Mouse (Mus musculus) natural killer cell, adult 2 months (primary cell): ENCODE data around the gene Sap30l.

Experiments
- DNase-seq, 2 experiments: peaks; one replicate each; pipeline ENCODE4 v3.0.0; 2022; ENCODE audit warnings: low spot score in 2 of 2

Sap30l gene

DNA sequence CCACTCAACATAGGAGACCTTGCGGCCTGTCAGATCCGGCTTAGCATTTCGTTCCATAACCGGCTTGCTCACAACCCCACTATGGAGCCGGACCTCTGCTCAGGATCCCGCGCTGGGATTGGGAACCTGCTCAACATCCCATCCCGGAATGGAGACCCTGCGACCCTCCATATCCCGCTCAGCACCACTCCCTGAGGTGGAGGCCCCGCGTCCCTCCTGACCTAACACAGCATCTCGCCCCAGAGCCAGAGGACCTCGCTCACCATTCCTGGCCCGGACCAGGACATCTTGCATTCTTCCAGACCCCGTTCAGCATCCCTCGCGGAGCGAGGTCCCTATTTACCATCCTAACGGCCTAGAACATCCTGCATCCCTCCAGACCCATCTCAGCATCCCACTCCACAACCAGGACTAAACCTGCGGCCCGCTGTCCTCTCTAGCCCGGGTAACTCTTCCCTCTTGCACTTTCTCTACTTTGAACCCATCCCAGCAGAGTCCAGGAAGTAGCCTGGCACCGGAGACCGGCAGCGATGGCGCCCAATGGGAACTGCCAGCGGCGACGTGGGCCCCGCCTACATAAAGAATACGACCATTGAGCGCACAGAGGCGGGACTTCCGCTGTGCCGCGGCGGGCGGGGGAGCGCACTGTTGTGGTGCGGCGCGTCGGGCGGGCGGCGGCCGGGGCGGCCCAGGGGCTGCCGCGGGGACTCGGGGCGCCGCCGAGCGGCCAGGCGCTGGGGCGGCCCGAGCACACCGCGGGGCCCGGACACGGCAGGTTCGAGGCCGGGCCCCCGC lies at the start of gene Sap30l:
Gene Sap30l, plus strand, starts transcription at position 667 of the 795 bp plus-strand sequence.
- DNase-seq: peak; percentile 91 to 93

DNA sequence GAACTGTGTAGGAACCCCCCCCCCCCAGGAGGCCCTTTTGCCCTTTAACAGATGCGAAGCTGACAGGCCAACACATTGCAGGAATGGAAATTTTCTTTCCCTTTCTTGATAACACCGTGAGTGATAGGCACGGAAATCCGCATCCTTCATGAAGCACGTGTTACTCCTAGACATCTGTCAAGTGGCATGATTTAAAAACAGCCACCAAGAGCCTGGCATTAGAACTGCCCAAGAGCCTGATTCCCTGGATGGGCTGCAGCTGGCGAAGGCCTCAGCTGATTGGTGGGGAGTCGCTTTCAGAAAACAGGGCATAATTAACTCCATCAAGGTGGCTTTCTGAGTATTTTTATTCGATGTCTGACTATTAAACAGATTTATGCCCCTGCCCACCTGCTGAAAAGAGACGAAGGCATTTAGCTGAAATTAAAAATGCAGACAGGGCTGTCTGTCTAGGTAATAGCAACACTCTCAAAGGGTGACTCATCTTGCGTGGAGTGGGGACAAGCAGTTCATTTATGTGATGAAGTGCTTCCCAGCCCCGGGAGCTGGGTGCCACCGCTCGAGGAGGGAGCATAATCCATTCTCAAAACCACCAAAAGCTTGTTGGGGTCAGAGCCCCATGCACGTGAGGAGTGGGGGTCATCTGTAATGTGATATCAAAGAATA lies 47.8 kb upstream of the Sap30l start:
- no peak for DNase-seq

DNA sequence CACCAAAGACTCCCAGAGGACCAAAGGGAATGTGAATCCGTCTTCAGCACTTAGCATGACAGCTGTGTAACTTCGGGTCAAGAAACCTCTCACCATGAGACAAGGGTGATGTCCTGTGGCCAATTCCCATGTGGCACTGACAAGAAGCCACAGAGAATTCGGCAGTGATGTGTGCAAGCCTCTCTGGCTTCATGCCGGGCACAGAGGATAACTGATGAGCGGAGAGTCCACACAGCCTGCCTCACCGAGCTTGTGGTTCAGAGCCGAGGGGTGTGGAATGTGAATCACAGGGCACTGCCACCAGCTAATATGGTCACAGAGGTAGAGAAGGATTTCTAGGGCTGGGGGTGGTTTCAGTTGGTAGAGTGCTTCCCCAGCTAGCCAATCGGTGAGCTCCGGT lies 42.8 kb upstream of the Sap30l start:
- DNase-seq: no peak

GRCm38 (mm10) chr11:57760509-57761058 lies 40.9 kb upstream of the Sap30l start:
- DNase-seq: no peak

GRCm38 (mm10) chr11:57761347-57761746 lies 40.1 kb upstream of the Sap30l start:
- no peak for DNase-seq

DNA sequence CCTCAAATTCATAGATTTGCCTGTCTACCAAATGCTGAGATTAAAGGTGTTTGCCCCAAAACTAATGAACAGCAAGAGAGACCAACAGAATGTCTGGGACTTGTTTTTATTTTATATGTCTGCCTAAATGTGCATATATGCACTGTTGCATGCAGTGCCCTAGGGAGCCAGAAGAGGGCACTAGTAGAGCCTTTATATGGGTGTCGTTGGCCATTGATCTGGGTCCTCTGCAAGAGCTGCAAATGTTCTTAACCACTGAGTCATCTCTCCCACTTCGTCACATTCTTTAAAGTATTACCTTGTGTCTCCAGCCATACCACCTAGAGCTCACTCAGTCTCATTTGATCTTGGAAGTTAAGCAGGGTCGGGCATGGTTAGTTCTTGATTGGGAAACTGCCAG lies 37.3 kb upstream of the Sap30l start:
- DNase-seq: no peak

- DNase-seq: no peak
Measured at GRCm38 (mm10) chr11:57766617-57767016, 34.8 kb upstream of the Sap30l start.

GRCm38 (mm10) chr11:57767171-57767570 lies 34.3 kb upstream of the Sap30l start:
- no peak for DNase-seq

GRCm38 (mm10) chr11:57770776-57771175 lies 30.7 kb upstream of the Sap30l start:
- DNase-seq: no peak

DNA sequence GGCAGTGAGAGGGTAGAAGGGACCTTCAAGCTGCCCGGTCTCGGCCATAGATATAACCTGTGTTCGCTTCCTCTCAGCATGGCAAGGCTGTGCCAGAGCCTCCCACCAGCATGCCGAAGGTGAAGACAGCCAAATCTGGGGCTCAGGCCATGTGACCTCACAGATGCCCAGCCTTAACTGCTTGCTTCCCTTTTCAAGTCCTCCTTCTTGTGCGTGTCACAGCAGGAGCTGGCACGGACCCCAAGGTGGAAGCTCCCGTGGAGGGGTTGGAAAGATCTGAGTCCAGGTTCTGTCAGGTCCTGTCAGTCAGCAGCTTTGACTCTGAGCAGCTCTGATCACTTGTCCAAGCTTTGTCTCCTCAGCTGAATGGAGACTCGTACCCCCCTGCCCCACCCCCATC lies 29.8 kb upstream of the Sap30l start:
- DNase-seq: no peak

DNA sequence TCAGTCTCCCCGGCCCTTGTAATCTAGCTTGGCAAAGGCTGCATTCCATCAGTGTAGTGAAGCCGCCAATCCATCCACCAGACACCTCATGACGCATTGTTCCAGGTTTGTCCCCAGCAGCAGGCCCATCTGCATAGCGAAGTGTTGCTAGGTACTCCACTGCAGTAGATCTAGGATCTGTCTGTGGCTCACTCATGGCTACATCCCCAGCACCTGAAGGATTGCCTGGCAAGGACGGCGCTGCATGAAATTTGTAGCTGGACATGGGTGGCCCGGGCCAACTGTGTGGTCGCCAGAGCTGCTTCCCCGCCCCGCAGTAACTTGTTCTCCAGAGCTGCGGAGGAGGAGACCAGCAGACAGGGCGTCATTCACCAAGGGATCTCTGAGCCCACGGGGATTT lies 28.0 kb upstream of the Sap30l start:
- DNase-seq: no peak

DNA sequence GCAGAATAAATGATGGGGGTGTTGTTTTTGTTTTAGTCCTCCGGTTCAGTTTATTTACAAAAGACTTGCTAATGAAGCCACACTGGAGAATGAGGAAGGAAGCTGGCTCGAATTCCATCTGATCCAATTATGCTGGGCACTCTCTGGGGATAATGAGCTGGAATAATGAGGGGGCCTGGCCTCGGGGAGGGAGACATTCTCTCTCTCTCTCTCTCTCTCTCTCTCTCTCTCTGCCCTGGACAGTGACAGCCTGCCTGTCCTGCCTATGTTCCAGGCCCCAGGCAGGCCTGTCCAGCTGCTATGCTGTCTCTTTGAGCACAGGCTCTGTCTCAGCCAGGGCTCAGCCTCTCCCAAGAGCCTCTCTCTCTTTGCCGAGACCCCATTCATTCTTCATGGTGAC lies 27.5 kb upstream of the Sap30l start:
- no peak for DNase-seq

- no peak for DNase-seq
Measured at GRCm38 (mm10) chr11:57775868-57776267, 25.6 kb upstream of the Sap30l start.

DNA sequence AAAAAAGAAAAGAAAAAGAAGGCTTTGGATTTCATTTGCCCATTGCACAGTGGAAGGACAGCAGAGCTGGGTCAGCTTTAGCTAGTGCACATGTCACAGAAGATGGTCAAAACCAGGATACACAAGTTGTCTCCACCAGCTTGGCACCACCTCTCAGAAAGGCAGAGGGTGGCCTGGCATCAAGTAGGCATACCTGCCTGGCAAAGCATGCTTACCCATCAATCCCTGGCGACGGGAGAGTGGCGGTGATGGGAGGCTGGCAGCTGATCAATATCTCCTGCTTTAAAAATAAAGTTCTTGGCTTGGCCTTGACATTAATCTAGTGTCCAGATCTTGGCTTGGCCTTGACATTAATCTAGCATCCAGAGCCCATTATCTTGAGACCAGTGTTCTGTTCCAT lies 24.9 kb upstream of the Sap30l start:
- DNase-seq: no peak

GRCm38 (mm10) chr11:57778349-57778748 lies 23.1 kb upstream of the Sap30l start:
- peak; percentile 25 to 34 for DNase-seq

- DNase-seq: no peak
Measured at GRCm38 (mm10) chr11:57779824-57780223, 21.6 kb upstream of the Sap30l start.

DNA sequence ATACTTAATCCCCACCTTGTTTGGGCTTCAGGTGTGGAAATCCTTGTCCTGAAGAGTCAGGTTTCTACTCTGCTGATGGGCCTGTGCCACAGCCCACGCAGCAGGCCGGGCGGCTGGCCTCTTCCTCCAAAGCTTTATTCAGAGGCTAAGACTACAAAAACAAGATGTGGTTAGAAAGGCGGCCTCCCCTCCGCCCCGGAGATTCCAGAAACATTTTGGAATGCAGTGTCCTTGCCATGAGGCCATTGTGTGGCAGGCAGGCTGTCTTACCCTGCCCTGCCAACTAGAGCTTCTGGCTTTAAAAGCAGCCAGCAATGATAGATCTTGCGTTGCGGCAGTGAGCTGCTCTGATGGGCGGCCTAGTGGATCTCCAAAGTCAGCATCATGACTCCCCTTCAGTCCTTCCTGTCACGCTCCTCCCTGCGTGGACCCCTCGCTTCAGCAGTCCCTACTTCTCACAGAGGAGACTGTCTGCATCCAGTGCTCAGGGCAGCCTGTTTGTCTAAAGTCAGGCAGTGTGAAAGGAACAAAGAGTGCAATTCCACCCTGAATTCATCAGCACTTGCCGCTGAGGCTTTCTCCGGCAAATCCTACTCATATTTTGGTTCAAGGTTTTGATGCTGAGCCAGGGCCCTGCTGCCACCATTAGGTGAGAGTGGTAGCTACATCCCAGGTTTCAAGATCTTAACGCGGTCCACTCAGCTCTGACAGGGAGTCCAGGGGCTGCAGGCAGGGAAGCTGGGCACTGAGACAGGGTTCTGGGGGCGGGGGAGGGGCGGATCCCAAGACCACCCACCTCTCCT lies 14.6 kb upstream of the Sap30l start:
- DNase-seq: no peak

DNA sequence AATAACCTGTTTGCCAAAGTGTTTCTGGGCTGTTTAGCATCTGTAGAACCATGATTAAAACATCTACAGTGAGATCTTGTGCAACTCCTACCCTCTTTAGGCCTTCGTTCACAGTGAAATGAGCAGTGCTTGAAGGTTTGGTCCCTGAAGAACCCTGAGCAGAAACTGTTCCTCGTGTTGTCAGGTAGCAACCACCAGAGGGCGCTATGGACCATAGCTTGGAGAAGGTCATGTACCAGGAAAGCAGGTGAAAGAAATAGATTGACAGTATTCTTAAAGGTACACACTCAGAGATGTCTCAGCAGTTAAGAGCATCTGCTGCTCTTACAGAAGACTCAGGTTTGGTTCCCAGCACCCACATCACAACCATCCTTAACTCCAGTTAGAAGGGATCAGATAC lies 13.5 kb upstream of the Sap30l start:
- peak; percentile 49 to 74 for DNase-seq

DNA sequence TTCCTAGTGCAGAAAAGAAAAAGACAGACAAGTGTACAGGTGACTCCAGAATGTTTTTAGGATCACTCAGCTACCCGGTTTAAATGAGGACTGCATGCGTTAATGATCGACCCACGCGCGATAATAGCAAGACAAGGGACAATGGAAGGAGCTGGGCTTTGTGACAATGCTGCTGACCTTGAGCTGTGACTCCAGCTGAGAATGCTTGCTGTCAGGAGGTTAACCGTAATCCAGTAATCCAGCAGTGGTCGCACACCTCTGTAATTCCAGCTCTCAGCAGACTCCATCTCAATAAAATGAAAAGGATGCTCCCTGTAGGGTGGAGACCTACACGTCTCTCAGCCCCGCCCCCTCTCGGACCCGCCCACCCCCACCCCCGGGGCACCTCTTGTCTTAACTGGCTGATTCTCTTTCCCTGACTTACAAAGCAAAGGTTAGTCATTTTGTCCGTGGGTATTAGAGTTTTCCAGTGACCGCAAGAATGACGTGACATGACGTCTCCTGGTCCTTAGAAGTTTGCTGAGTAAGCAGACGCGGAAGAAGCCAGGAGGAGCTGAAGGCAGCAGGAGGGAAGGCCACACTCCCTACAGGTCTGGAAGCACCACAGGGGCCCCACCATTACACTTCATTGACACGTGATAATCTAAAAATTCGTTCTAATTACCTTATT lies 10.4 kb upstream of the Sap30l start:
- DNase-seq: no peak

DNA sequence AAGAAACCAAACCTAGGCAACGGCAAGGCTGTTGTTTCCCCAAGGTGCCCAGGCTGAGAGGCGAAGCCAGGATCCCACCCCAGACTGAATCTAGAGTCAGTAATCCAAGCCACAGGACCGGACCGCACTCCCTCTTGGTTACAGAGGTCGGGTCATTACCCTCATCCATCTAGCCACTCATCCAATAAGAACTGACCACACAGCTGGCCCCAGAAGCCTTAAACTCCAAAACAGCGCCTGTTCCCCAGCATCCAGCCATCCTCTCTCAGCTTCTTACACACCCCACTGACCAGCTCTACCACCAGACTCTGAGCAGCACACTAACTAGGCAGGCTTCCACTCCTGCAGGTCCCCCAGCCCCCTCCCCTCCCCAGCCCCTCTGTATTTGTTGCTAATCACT lies 6.4 kb upstream of the Sap30l start:
- DNase-seq: no peak

DNA sequence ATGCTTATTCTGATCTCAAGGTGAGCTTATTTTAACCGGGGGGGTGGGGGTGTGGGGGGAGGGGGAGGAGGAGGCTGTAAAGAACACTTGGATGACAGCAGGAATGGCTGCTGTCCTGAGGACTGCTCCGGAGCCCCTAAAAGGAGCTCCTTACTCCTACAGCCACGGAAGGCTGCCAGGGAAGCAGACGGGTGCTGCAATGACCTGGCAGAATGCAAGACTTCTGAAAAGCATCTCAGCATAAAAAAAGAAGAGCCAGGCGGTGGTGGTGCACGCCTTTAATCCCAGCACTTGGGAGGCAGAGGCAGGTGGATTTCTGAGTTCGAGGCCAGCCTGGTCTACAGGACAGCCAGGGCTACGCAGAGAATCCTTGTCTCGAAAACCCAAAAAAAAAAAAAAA lies 3.6 kb upstream of the Sap30l start:
- DNase-seq: no peak

DNA sequence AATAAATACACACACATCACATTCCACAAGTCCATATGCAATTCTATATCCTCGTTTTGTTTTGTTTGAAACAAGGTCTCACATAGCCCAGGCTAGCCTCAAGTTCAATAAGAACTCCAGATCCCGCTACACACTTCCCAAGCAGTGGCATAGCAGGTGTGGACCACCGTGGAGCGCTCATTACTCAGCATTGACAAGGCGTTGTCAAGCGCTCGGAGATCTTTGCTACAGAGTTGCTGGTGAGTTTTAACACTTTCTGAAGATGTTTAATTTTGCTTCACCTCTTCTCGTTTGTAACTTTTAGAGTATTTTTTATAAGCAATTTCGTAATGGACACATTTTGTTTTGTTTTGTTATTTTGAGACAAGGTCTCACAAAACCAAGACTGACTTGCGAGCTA lies 2.0 kb upstream of the Sap30l start:
- DNase-seq: no peak
